In genomic region chr15:25927106-25927505, GRCm38 (mm10) we compare ENCODE assay signal across 24 mouse cellular contexts.
"Had no signal": no experiment of that assay in that cellular context is flagged by ENCODE, and none has a peak within 500 bp of the region (broad histone marks: within the 10 kb centered on the region; RNA-seq: fewer than 3 reads in every experiment).

No protein-coding gene starts in this region.

- H3K27ac ChIP-seq: heart, adult 2 months; heart, embryonic 13.5 days; heart, embryonic 15.5 days; hindbrain, embryonic 13.5 days; hindbrain, embryonic 15.5 days; hindbrain, postnatal 0 days; kidney, embryonic 15.5 days; kidney, postnatal 0 days; limb, embryonic 13.5 days; limb, embryonic 15.5 days; liver, embryonic 12.5 days had no signal

- DNase-seq: gastrocnemius, postnatal 14 days; heart, adult 11 months; heart, adult 2 months; heart, postnatal 14 days; heart, postnatal 36 days; kidney, adult 11 months; kidney, adult 2 months; kidney, adult 9 months; kidney, postnatal 14 days; kidney, postnatal 36 days; layer of hippocampus, adult 9-11 months; layer of hippocampus, postnatal 36 days; left cerebral cortex, postnatal 4 days had no signal

- ATAC-seq: hindbrain, postnatal 0 days; intestine, embryonic 16.5 days; liver, embryonic 12.5 days had no signal

- H3K4me3 ChIP-seq: heart, adult 2 months; heart, embryonic 13.5 days; heart, embryonic 15.5 days; hindbrain, embryonic 13.5 days; hindbrain, embryonic 15.5 days; kidney, embryonic 15.5 days; limb, embryonic 13.5 days; limb, embryonic 15.5 days; liver, embryonic 12.5 days had no signal
